Comparison of ENCODE assay signal across 8 mouse cellular contexts in genomic region chr1:86503165-86503747, GRCm38 (mm10). TPM values are rescaled to one million over a fixed set of nuclear protein-coding genes. Genes with fewer than 3 reads are reported as not detected.
DNase-seq lines count a peak whose midpoint lies in the region; ATAC-seq lines count a peak whose summit lies in the region.

No protein-coding gene starts in this region.

- 29% methylated on average over 16 of the region's 16 CpGs for WGBS in heart, embryonic 11.5 days (ENCODE audit: insufficient replicate concordance)
- WGBS in hindbrain, embryonic 11.5 days, result 12% methylated on average over 16 of the region's 16 CpGs
- WGBS in liver, embryonic 15.5 days (ENCODE audit: insufficient replicate concordance), result 33% methylated on average over 16 of the region's 16 CpGs
- 10% methylated on average over 16 of the region's 16 CpGs for WGBS in neural tube, embryonic 12.5 days

- no peaks in the 10 kb centered on the region for H3K27me3 ChIP-seq in heart, embryonic 11.5 days (ENCODE audit: control insufficient read depth, insufficient read depth, low read length)
- no peaks in the 10 kb centered on the region for H3K27me3 ChIP-seq in hindbrain, embryonic 11.5 days (ENCODE audit: control insufficient read depth, insufficient read depth, low read length)
- H3K27me3 ChIP-seq in liver, embryonic 15.5 days, result peaks cover 15% of the 10 kb centered on the region
- H3K27me3 ChIP-seq in neural tube, embryonic 12.5 days (replicated peaks), result no peaks in the 10 kb centered on the region

- H3K36me3 ChIP-seq in heart, embryonic 11.5 days (ENCODE audit: control insufficient read depth, insufficient read depth, low read length), result no peaks in the 10 kb centered on the region
- H3K36me3 ChIP-seq in hindbrain, embryonic 11.5 days (ENCODE audit: control insufficient read depth, insufficient read depth, low read length), result no peaks in the 10 kb centered on the region
- no peaks in the 10 kb centered on the region for H3K36me3 ChIP-seq in liver, embryonic 15.5 days (replicated peaks)
- H3K36me3 ChIP-seq in neural tube, embryonic 12.5 days, result no peaks in the 10 kb centered on the region

- peak overlapping the region; percentile 84 for H3K9ac ChIP-seq in heart, embryonic 11.5 days (ENCODE audit: low read depth, low read length)
- H3K9ac ChIP-seq in hindbrain, embryonic 11.5 days (ENCODE audit: low read depth, low read length), result peak overlapping the region; percentile 92
- H3K9ac ChIP-seq in liver, embryonic 15.5 days, result peak overlapping the region; percentile 58; the same call in 1 of the 2 replicates
- peak overlapping the region; percentile 72 for H3K9ac ChIP-seq in neural tube, embryonic 12.5 days

- peak; percentile 2; the same call in 1 of the 2 replicates for ATAC-seq in heart, embryonic 11.5 days (replicated peaks; ENCODE audit: insufficient number of reproducible peaks, low FRiP score, low TSS enrichment)
- ATAC-seq in common myeloid progenitor, adult 5-6 weeks (replicated peaks; ENCODE audit: low read depth, poor library complexity, severe bottlenecking), result peak; percentile 37
- peak; percentile 3; the same call in 1 of the 2 replicates for ATAC-seq in hindbrain, embryonic 11.5 days (ENCODE audit: low FRiP score)
- ATAC-seq in liver, embryonic 15.5 days (ENCODE audit: insufficient read depth), result no peak
- peak; percentile 14 for ATAC-seq in neural tube, embryonic 12.5 days (ENCODE audit: low FRiP score, low read depth)

- H3K4me1 ChIP-seq in heart, embryonic 11.5 days (ENCODE audit: control insufficient read depth, insufficient read depth, low read length), result peaks cover 44% of the 10 kb centered on the region
- H3K4me1 ChIP-seq in hindbrain, embryonic 11.5 days (replicated peaks; ENCODE audit: control insufficient read depth, insufficient read depth, low read length), result peaks cover 16% of the 10 kb centered on the region
- H3K4me1 ChIP-seq in liver, embryonic 15.5 days (replicated peaks), result peaks cover 79% of the 10 kb centered on the region
- H3K4me1 ChIP-seq in neural tube, embryonic 12.5 days, result peaks cover 58% of the 10 kb centered on the region

- no peaks in the 10 kb centered on the region for H3K9me3 ChIP-seq in heart, embryonic 11.5 days (replicated peaks; ENCODE audit: control insufficient read depth, low read length)
- H3K9me3 ChIP-seq in hindbrain, embryonic 11.5 days (ENCODE audit: control insufficient read depth, low read length), result no peaks in the 10 kb centered on the region
- H3K9me3 ChIP-seq in liver, embryonic 15.5 days (replicated peaks), result no peaks in the 10 kb centered on the region
- H3K9me3 ChIP-seq in neural tube, embryonic 12.5 days, result no peaks in the 10 kb centered on the region

- no peak for DNase-seq in heart, postnatal 14 days
- DNase-seq in hindbrain, embryonic 11.5 days (ENCODE audit: low spot score), result peak; percentile 72
- no peak for DNase-seq in right cerebral cortex, adult 2 months (ENCODE audit: low spot score in 2 of 2)
- DNase-seq in frontal cortex, postnatal 25 days (ENCODE audit: low spot score in 2 of 2), result no peak

- peak overlapping the region; percentile 93 for H3K27ac ChIP-seq in heart, embryonic 11.5 days (ENCODE audit: low read depth, low read length)
- peak overlapping the region; percentile 95 for H3K27ac ChIP-seq in hindbrain, embryonic 11.5 days (ENCODE audit: low read depth, low read length)
- H3K27ac ChIP-seq in liver, embryonic 15.5 days (replicated peaks), result peak overlapping the region; percentile 78
- H3K27ac ChIP-seq in neural tube, embryonic 12.5 days, result peak overlapping the region; percentile 83

- intact Hi-C loops in heart, postnatal 14 days (cut with DNase I), result no loop called here

- peak overlapping the region; percentile 84 for H3K4me2 ChIP-seq in heart, embryonic 11.5 days
- peak overlapping the region; percentile 86 for H3K4me2 ChIP-seq in hindbrain, embryonic 11.5 days (replicated peaks; ENCODE audit: low read depth, low read length)
- peak overlapping the region; percentile 87 for H3K4me2 ChIP-seq in liver, embryonic 15.5 days
- peak overlapping the region; percentile 67 for H3K4me2 ChIP-seq in neural tube, embryonic 12.5 days (replicated peaks)

- peak overlapping the region; percentile 45 for H3K4me3 ChIP-seq in heart, embryonic 11.5 days (ENCODE audit: low read depth, low read length)
- peak overlapping the region; percentile 21 for H3K4me3 ChIP-seq in hindbrain, embryonic 11.5 days (ENCODE audit: low read depth, low read length)
- peak overlapping the region; percentile 61 for H3K4me3 ChIP-seq in liver, embryonic 15.5 days (replicated peaks)
- peak overlapping the region; percentile 37 for H3K4me3 ChIP-seq in neural tube, embryonic 12.5 days

RNA-seq across cellular contexts. Expression of gene Ptma, which starts 23.3 kb away (rescaled TPM):
- 1,195 and 1,343 TPM in 2 replicates for polyA plus RNA-seq in heart, embryonic 11.5 days (2014; fragmentation: Nextera tagmentation; extraction: Ambion mirVana)
- total RNA-seq in heart, postnatal 14 days (2021), result 100 to 1,000 TPM; 290 to 401 TPM
- total RNA-seq in common myeloid progenitor, adult 5-6 weeks (2017), result 6,083 and 6,415 TPM in 2 replicates
- polyA plus RNA-seq in hindbrain, embryonic 11.5 days (2014; fragmentation: Nextera tagmentation; extraction: Ambion mirVana), result 3,351 and 3,402 TPM in 2 replicates
- polyA plus RNA-seq in liver, embryonic 15.5 days (2015; fragmentation: Nextera tagmentation; extraction: Ambion mirVana), result 634 and 778 TPM in 2 replicates
- 2,887 and 2,907 TPM in 2 replicates for polyA plus RNA-seq in neural tube, embryonic 12.5 days (2016; fragmentation: Nextera tagmentation; extraction: Ambion mirVana)
